Mouse (Mus musculus) heart, adult 2 months (tissue): Measurements from ENCODE around the gene Cdc26. TPM values are rescaled to one million over a fixed set of nuclear protein-coding genes. Genes with fewer than 3 reads are reported as not detected.

ENCODE experiments used
- DNase-seq, 2 experiments: peaks; one replicate each; pipeline ENCODE4 v3.0.0; 2021
- H3K27ac ChIP-seq: fragments of 200-600 bp; 2 replicates; pipeline ENCODE4 v1.8.1; 2022
- H3K27me3 ChIP-seq: fragments of 200-500 bp; 2 replicates; pipeline ENCODE4 v1.6.1; 2012; ENCODE audit warnings: mild to moderate bottlenecking, low read length, inconsistent platforms, mixed read lengths; ENCODE audit not compliant: control insufficient read depth, insufficient read depth
- H3K36me3 ChIP-seq: fragments of 200-500 bp; 2 replicates; pipeline ENCODE4 v1.6.1; 2012; ENCODE audit warnings: low read length, inconsistent platforms; ENCODE audit not compliant: control insufficient read depth, insufficient read depth
- H3K4me1 ChIP-seq: fragments of 200-500 bp; 2 replicates; pipeline ENCODE4 v1.6.1; 2011; ENCODE audit warnings: low read length; ENCODE audit not compliant: control insufficient read depth, insufficient read depth
- H3K4me3 ChIP-seq: fragments of 200-600 bp; 2 replicates; pipeline ENCODE4 v1.8.1; 2022
- H3K79me2 ChIP-seq: fragments of 200-500 bp; replicated peaks from 2 replicates; pipeline ENCODE4 v1.6.1; 2012; ENCODE audit warnings: mild to moderate bottlenecking, inconsistent platforms, low read length, moderate library complexity, mixed read lengths; ENCODE audit not compliant: control insufficient read depth, insufficient read depth
- H3K9ac ChIP-seq: fragments of 200-500 bp; 2 replicates; pipeline ENCODE4 v1.6.1; 2012; ENCODE audit warnings: low read depth, mild to moderate bottlenecking, control low read depth, inconsistent platforms, low read length, mixed read lengths
- CTCF ChIP-seq: fragments of 200-600 bp; IDR thresholded peaks from 2 replicates; pipeline ENCODE4 v1.8.1; 2022; ENCODE audit warnings: antibody characterized with exemption, mild to moderate bottlenecking, moderate library complexity
- EP300 ChIP-seq: fragments of 200-500 bp; IDR thresholded peaks from 2 replicates; pipeline ENCODE4 v1.6.1; 2011; ENCODE audit warnings: low read depth, low read length, control low read depth; ENCODE audit not compliant: insufficient read depth
- POLR2A ChIP-seq: fragments of 200-500 bp; IDR thresholded peaks from 2 replicates; pipeline ENCODE4 v1.6.1; 2011; ENCODE audit warnings: mild to moderate bottlenecking, low read depth, low read length, control low read depth; ENCODE audit not compliant: insufficient read depth
- WGBS: fragments of 180-500 bp; shearing (Covaris S2); methylation state at CpG from one replicate; pipeline ENCODE4 v1.1.7; 2018; 5-methylcytosine and 5-hydroxymethylcytosine counted together
- intact Hi-C: fragments of 180-260 bp; cut with DNase I; formaldehyde crosslinking; loops from one replicate; pipeline ENCODE4 v1.15.1; 2025
- long read RNA-seq: library from polyadenylated mRNA; stranded (forward); transcript quantifications from one replicate; pipeline ENCODE4 v2.0.0, GENCODE M21; 2021
- polyA plus RNA-seq: library from polyadenylated mRNA; depleted of rRNA; stranded (reverse); fragments of >200 nt; gene quantifications from 2 replicates; pipeline ENCODE4 v1.2.3, GENCODE M21; 2012; rRNA removed
- total RNA-seq, 2 experiments: library from RNA; stranded (reverse); gene quantifications; 2 replicates each; pipeline ENCODE4 v1.2.3; 2021

Gene Cdc26
- total RNA-seq (10 to 100 TPM; 44.6 to 47.7 TPM), polyA plus RNA-seq (23.8 and 49.8 TPM in 2 replicates)
- long read RNA-seq, transcript Cdc26-201 (4 exons, 819 nt): major isoform, 25 of 30 reads
- long read RNA-seq, partial matches to known transcripts: 0 of 30 reads
- long read RNA-seq, other reads (novel, unspliced or antisense): 4 of 30 reads

- Histone ChIP-seq H3K79me2 (peaks cover 6% of the 10 kb centered on the region), H3K27me3 (no peaks in the 10 kb centered on the region), H3K27ac (peak within 1 kb of the TSS; percentile 94), H3K9ac (peak within 1 kb of the TSS; percentile 79), H3K4me3 (peak within 1 kb of the TSS; percentile 94), H3K4me1 (peaks cover 3% of the 10 kb centered on the region), H3K36me3 (peaks cover 7% of the 10 kb centered on the region)
- intact Hi-C loops: loop anchor here (5.0 kb wide), 3 partner anchors 61 to 121 kb away; partner anchors contain the start of gene Hdhd3
- peak; percentile 62; the same call in 1 of the 2 replicates for TF ChIP-seq EP300
- no peak for TF ChIP-seq CTCF
- TF ChIP-seq POLR2A: peak; percentile 82
- DNase-seq: peak; percentile 95 to 98
- under 1% methylated on average over 39 of the region's 39 CpGs for WGBS
These were observed at the start of gene Cdc26, which contains the start of gene Prpf4 for GRCm38 (mm10) chr4:62408601-62409282. Gene Cdc26 (minus strand): TSS chr4:62408642. Gene Prpf4 (plus strand): TSS chr4:62408797.

- intact Hi-C loops: loop anchor here (5.0 kb wide), 2 partner anchors 52 to 307 kb away; no protein-coding TSS in a partner anchor
- H3K36me3 ChIP-seq: no peaks in the 10 kb centered on the region
- no peak overlapping the region for H3K9ac ChIP-seq
- DNase-seq: peak; percentile 20 to 47
- 49% methylated on average over 5 of the region's 5 CpGs for WGBS
- H3K27ac ChIP-seq: no peak overlapping the region
- no peaks in the 10 kb centered on the region for H3K79me2 ChIP-seq
- H3K27me3 ChIP-seq: no peaks in the 10 kb centered on the region
- no peaks in the 10 kb centered on the region for H3K4me1 ChIP-seq
- no peak overlapping the region for H3K4me3 ChIP-seq
- TF ChIP-seq CTCF (peak; percentile 81), POLR2A (no peak)
These were observed 46.6 kb upstream of the Cdc26 start for GRCm38 (mm10) chr4:62454995-62455394.

- H3K27me3 ChIP-seq: no peaks in the 10 kb centered on the region
- WGBS: 49% methylated on average over 4 of the region's 4 CpGs
- H3K36me3 ChIP-seq: no peaks in the 10 kb centered on the region
- no peak overlapping the region for H3K9ac ChIP-seq
- DNase-seq: no peak
- no peak overlapping the region for H3K27ac ChIP-seq
- H3K4me3 ChIP-seq: no peak overlapping the region
- H3K4me1 ChIP-seq: no peaks in the 10 kb centered on the region
- H3K79me2 ChIP-seq: no peaks in the 10 kb centered on the region
- intact Hi-C loops: no loop called here
- TF ChIP-seq EP300 (no peak), POLR2A (no peak), CTCF (no peak)
These were observed 32.5 kb upstream of the Cdc26 start for GRCm38 (mm10) chr4:62440986-62441385.

- Histone ChIP-seq H3K36me3 (no peaks in the 10 kb centered on the region), H3K4me1 (no peaks in the 10 kb centered on the region), H3K27me3 (no peaks in the 10 kb centered on the region), H3K9ac (no peak overlapping the region), H3K79me2 (no peaks in the 10 kb centered on the region), H3K27ac (no peak overlapping the region), H3K4me3 (no peak overlapping the region)
- intact Hi-C loops: no loop called here
- no peak for TF ChIP-seq EP300
- 69% methylated on average over 4 of the region's 4 CpGs for WGBS
- DNase-seq: no peak
These were observed 32.1 kb upstream of the Cdc26 start for GRCm38 (mm10) chr4:62440544-62440943.

DNA sequence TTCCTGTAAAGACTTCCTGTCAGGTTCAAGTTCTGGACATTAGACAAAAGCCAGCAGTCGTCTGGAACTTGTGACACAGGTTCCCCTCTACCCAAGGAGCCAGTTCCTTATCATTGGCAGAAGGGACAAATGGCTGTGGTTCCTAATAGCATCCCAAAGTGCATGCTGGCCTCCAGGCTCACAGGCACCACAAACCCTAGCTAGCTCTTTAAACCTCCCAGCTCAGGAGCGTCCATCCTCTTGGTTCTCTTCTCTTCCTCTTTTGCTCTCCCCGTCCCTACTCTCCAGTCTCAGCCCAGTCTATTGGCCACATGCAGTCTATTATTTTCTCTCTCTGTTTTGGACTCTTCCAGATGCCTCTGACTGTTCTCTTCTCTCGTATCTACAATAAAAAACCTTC lies 31.4 kb upstream of the Cdc26 start:
- Histone ChIP-seq H3K4me3 (no peak overlapping the region), H3K79me2 (no peaks in the 10 kb centered on the region), H3K27ac (no peak overlapping the region), H3K27me3 (no peaks in the 10 kb centered on the region), H3K9ac (no peak overlapping the region), H3K36me3 (no peaks in the 10 kb centered on the region), H3K4me1 (no peaks in the 10 kb centered on the region)
- WGBS: 60% methylated on average over 4 of the region's 4 CpGs
- intact Hi-C loops: no loop called here
- DNase-seq: no peak
- no peak for TF ChIP-seq CTCF

DNA sequence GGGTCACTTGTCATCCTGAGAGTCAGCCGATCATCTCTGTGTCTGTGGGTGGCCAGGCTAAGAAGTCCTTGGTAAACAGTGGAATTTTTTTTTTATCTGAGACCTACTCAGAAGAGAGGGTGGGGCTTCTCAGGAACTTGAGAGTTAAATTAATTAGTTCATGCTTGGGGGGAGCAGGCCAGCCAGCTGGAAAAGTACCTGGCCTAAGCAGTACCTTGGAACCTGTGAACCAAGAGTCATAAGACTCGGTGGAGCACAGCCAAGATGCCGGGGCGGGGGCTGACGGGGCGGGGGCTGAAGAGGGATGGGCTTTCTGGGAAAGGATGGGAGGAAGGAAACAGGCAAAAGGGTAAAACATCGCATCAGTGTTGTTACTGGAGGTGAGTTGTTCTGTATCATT lies 29.4 kb upstream of the Cdc26 start:
- Histone ChIP-seq H3K4me3 (no peak overlapping the region), H3K9ac (no peak overlapping the region), H3K27me3 (no peaks in the 10 kb centered on the region), H3K4me1 (no peaks in the 10 kb centered on the region), H3K27ac (no peak overlapping the region), H3K36me3 (no peaks in the 10 kb centered on the region), H3K79me2 (no peaks in the 10 kb centered on the region)
- WGBS: 81% methylated on average over 7 of the region's 7 CpGs
- no peak for DNase-seq
- intact Hi-C loops: no loop called here
- TF ChIP-seq CTCF: no peak
- no peak for TF ChIP-seq POLR2A
- TF ChIP-seq EP300: no peak
